Mouse (Mus musculus): ENCODE data around the gene Trim52. TPM values are rescaled to one million over a fixed set of nuclear protein-coding genes. Genes with fewer than 3 reads are reported as not detected.

Trim52 gene
- not detected for polyA plus RNA-seq (2015; fragmentation: Illumina TruSeq; extraction: RNeasy Lipid Tissue Mini Kit (QIAGEN cat#74804); ENCODE audit: insufficient read depth, low read depth, low replicate concordance)

GRCm38 (mm10) chr14:106105980-106106379, at the start of gene Trim52:
TSS of gene Trim52 (plus strand) at chr14:106106198.

Other genes starting within 250 kb of the Trim52 start
- 4.2 TPM for gene Spry2, start 209.4 kb upstream of the Trim52 start, polyA plus RNA-seq (2015; fragmentation: Illumina TruSeq; extraction: RNeasy Lipid Tissue Mini Kit (QIAGEN cat#74804); ENCODE audit: insufficient read depth, low read depth, low replicate concordance)

Data from pancreas, adult 10 weeks (tissue).